Mouse (Mus musculus) urinary bladder, adult 18-20 months (tissue): ENCODE data around the gene Lsm10.
"Not testable (repeated sequence)": the region's sequence is repeated elsewhere in the genome, so short reads cannot be mapped to it uniquely, and the experiment has no call there.

Experiments
- DNase-seq, 2 experiments: peaks; one replicate each; pipeline ENCODE4 v3.0.0; 2022; ENCODE audit warnings: low spot score in 2 of 2, mixed read lengths in 2 of 2

The Lsm10 gene

DNA sequence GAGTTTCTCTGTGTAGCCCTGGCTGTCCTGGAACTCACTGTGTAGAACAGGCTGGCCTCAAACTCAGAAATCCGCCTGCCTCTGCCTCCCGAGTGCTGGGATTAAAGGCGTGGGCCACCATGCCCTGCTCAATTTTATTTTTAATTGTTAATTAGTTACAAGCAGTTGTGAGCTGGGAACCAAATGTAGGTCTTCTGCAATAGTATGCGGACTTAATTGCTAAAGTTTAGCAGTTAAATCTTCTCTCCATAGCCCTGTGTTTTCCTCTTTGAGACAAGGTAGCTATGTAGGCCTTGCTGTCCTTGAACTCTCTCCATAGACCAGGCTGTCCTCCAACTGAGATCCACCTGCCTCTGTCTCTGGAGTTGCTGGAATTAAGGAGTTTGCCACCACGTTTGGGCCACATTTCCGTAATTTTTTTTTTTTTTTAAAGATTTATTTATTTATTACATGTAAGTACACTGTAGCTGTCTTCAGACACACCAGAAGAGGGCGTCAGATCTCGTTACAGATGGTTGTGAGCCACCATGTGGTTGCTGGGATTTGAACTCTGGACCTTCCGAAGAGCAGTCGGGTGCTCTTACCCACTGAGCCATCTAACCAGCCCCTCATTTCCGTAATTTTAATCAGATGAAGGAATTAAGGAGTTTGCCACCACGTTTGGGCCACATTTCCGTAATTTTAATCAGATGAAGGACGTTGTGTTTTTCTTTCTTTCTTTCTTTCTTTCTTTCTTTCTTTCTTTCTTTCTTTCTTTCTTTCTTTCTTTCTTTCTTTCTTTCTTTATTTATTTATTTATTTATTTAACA, 597 bp upstream of the Lsm10 start:
- not testable (repeated sequence) for DNase-seq

GRCm38 (mm10) chr4:126097711-126098253, 1.4 kb downstream of the Lsm10 start:
- DNase-seq: no peak

- no peak for DNase-seq
Observed at GRCm38 (mm10) chr4:126099365-126099764, 2.9 kb downstream of the Lsm10 start.

GRCm38 (mm10) chr4:126100764-126101163, 4.3 kb downstream of the Lsm10 start:
- no peak for DNase-seq

DNA sequence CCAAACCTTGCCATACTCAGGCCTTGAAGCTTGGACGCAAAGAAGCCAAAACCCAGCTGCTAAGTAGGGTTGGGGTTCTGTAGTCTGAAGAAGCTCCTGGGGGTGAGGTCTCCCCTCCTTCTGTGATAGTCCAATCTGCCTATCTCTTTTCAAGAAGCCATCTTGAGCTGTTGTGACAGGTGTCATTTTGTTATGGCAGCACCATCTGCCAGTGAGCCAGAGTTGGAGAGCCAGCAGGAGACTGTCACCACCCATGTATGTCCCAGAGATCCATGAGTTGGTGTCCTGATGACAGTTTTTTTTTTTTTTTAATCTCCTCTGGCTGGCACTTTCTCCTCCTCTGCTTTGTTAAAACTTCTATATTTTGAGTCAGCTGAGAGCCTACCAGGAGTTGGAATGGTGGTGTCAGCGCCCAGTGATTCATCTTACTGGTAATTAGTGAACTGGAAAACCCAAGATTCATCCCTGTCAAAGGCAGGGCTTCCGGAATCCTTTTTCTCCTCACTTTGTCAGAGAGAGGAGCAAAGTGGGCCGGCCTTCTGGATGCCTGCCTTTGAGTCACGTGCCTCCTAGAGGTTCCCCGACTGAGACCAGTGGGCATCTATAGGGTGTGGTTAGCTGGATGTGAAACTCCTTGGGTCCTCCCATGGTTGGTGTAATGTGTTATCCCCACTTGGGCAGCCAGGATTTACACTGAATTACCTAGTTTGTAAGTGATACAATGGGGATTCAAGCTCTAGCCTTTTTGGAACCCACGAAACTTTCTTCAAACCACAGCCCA, 5.8 kb downstream of the Lsm10 start:
- DNase-seq: no peak

DNA sequence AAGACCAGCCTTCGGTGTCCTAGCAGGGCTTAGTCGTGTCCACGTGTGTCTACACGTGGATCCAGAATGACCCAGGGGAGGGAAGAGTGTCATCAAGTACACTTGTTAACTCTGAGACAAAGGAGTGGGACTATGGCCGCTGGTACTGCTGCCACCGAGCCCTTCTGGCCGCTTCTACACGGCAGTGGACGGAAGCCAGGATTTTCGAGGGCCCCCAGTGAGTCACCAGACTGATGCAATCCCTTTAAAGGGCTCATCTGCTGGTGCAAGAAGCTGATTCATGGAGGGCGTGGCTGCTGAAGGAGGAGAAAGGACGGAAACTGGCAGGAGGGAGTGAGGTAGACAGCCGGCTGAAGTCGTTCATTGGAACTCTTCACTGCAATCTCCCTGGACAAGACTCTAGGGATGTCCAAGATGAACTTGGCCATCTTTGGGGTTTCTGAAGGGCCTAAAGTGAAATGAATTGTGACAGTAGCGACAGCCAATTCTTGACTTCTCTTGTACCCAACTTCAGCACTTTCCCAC, 6.7 kb downstream of the Lsm10 start:
- DNase-seq: peak; percentile 79 to 94

DNA sequence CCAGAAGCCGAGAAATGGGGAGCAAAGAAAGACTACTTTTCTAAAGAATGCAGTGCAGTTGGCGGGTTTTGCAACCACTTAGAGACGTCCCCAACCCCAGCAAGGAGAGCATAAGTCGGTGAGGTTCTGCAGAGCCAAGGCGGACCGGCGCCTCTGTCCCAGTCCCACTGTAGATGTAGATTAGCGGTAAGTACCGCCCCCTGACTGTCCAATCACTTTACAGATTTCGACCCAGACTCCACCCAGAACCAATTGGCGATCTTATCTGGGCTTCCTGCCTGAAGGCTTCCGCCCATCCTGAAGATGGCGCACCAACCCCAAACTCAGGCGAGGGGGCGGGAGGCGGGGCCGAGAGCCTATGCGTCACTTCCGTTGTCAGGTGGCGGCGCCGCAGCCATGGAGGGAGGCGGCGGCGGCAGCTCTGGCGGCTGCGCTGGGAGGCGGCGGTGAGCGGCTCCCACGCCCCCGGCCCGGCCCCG, 7.2 kb downstream of the Lsm10 start, which contains the start of gene Stk40:
Stk40 (plus strand) TSS at position 368 of the 479 bp plus-strand sequence.
- peak; percentile 90 to 95 for DNase-seq

- peak in 1 of 2 experiments; percentile 43 for DNase-seq
Observed at GRCm38 (mm10) chr4:126104261-126105075, 8.0 kb downstream of the Lsm10 start.

GRCm38 (mm10) chr4:126105131-126105783, 8.8 kb downstream of the Lsm10 start:
- DNase-seq: no peak

DNA sequence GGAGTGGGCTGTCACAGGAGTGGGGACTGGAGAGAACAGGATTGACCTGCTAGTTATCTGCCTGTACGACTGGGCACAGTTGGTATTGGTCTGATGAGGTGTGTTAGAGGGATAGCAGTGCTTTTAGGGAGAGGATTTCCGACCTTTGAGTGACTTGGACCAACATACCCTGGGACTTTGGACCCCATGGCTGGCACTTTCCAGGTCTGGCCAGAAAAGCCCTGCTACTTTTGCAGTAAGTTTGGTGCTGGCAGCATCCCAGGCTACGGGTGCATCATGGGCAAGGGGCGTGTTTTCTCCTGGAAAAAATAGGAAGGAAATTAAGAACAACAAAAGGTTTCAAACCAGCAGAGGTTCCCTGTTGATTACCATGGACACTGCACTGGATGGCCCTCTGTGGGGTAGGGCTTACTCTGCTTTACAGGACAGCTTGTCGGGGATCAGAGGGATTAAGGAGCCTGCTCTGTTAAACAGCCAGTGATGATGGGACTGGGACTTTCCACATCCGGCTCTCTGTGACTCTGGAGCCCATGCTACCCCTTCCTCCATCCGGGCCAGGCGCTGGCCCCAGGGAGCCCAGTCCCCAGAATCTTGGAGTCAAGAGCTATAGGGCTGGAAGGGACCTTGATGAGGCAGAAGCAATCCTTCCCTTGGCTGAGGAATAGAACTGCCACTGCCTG, 11.8 kb downstream of the Lsm10 start:
- no peak for DNase-seq

DNA sequence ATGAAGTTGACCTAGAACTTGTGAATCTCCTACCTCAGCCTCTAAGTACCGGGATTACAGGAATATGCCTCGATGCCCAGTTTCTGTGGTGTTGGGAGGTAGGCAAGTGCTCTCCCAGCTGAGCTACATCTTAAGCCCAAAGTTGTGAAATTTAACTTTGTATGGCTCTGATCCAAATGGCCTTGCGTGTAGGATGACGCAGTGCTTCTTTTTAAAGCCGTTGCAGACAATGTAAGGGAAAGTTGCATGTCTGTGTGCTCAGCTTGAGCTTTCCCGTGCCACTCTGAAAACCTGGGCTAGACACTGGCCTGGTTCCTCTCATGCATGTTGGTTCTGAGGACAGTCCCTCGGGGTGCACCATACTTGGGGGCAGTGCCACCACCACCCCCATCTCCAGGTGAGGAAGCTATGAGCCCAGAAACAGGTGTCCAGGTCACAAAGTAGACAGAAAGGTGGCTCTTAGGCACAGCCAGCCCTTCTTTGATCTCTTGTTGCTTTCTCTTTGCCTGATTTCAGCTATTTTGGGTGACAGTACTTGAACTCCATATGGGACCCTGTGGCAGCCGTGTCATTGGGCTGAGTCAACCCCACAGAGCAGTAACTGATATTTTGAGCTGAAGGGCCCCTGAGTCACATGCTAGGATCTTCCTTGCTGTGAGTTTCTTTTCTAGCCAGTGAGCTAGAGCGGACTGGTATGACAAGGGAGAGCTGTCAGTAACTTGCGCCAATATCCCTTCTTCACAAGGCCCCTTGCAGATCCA, 13.4 kb downstream of the Lsm10 start:
- DNase-seq: no peak

GRCm38 (mm10) chr4:126110374-126111152, 14.1 kb downstream of the Lsm10 start:
- DNase-seq: peak; percentile 80 to 88

DNA sequence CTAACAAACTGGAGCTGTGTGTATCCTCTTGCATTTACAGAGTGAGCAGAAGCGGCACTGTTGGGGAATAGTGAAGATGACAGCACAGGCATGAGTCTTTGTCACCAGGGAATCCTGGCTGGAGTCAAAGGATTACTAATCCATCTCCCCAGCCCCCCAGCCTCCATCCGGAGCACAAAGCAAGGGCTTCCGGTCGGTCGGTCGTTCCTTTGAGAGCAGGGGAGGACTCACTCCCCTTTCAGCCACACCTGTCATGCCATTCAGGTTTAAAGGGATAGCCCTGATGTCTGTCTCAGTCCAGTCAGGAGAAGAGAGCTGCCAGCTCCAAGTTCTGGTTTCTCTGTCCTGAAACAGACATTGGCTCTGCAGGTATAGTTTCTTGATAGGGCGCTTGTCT, 14.7 kb downstream of the Lsm10 start:
- DNase-seq: no peak

DNA sequence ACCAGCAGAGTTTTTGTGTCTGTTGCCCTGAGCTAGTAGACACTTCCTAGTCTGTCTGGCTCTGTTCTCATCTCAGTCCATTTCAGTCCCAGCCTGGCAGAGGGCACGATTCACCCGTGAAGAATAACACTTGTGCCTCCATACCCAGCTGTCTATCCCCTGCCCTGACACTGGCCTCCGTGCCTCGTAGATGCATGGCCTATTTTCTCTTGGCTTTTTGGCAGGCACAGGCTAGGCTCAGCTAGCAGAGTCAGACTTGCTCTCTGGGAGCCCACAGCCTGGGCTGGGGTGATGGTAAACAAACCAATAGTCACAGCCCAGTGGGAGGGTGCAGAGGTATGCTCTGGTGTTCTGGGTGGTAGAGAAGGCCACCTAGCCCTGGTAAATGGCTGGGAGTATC, 16.8 kb downstream of the Lsm10 start:
- DNase-seq: no peak

GRCm38 (mm10) chr4:126113943-126114342, 17.5 kb downstream of the Lsm10 start:
- no peak for DNase-seq

- DNase-seq: no peak
Observed at GRCm38 (mm10) chr4:126115411-126115810, 19.0 kb downstream of the Lsm10 start.

- no peak for DNase-seq
Observed at GRCm38 (mm10) chr4:126115871-126116521, 19.6 kb downstream of the Lsm10 start.

GRCm38 (mm10) chr4:126117116-126117515, 20.7 kb downstream of the Lsm10 start:
- no peak for DNase-seq
